Mouse (Mus musculus) neural tube, embryonic 15.5 days (tissue): ENCODE results near the gene Evi5. TPM values are rescaled to one million over a fixed set of nuclear protein-coding genes. Genes with fewer than 3 reads are reported as not detected.

Experiments
- polyA plus RNA-seq: library from polyadenylated mRNA; unstranded; fragments of >200 nt; fragmentation: Nextera tagmentation; extraction: Ambion mirVana; gene quantifications from 2 replicates; pipeline ENCODE4 v1.2.1, GENCODE M21; 2015

The Evi5 gene
- polyA plus RNA-seq, 1 experiment from 2014 or later = 56.0 TPM

Other genes with a start within 250 kb of the Evi5 start
- gene Gfi1, start 149.1 kb downstream of the Evi5 start, polyA plus RNA-seq = 2.1 TPM in 1 of 2 replicates, not detected in the other
- gene Ube2d2b, start 45.0 kb downstream of the Evi5 start, polyA plus RNA-seq = 0.12 and 0.24 TPM in 2 replicates
- 56.6 and 64.7 TPM in 2 replicates for gene Rpl5, start 25.4 kb upstream of the Evi5 start, polyA plus RNA-seq
- 72.4 and 79.1 TPM in 2 replicates for gene Fam69a, start 112.0 kb upstream of the Evi5 start, polyA plus RNA-seq
- gene Mtf2, start 190.6 kb upstream of the Evi5 start, polyA plus RNA-seq = 83.8 and 132 TPM in 2 replicates